Mouse (Mus musculus) olfactory bulb, adult 2 months (tissue): ENCODE measurements around the gene Pdlim5.
A peak's percentile ranks its signal among the peaks of the same experiment; 100 is the strongest.

ENCODE experiments used
- CTCF ChIP-seq: fragments of 200-500 bp; IDR thresholded peaks from 2 replicates; pipeline ENCODE4 v1.5.1; 2012; ENCODE audit warnings: low read depth, mild to moderate bottlenecking, low read length, moderate library complexity; ENCODE audit not compliant: insufficient read depth
- POLR2A ChIP-seq: fragments of 200-500 bp; IDR thresholded peaks from 2 replicates; pipeline ENCODE4 v1.6.1; 2012; ENCODE audit warnings: mild to moderate bottlenecking, low read depth, low read length, moderate library complexity; ENCODE audit not compliant: insufficient read depth

DNA sequence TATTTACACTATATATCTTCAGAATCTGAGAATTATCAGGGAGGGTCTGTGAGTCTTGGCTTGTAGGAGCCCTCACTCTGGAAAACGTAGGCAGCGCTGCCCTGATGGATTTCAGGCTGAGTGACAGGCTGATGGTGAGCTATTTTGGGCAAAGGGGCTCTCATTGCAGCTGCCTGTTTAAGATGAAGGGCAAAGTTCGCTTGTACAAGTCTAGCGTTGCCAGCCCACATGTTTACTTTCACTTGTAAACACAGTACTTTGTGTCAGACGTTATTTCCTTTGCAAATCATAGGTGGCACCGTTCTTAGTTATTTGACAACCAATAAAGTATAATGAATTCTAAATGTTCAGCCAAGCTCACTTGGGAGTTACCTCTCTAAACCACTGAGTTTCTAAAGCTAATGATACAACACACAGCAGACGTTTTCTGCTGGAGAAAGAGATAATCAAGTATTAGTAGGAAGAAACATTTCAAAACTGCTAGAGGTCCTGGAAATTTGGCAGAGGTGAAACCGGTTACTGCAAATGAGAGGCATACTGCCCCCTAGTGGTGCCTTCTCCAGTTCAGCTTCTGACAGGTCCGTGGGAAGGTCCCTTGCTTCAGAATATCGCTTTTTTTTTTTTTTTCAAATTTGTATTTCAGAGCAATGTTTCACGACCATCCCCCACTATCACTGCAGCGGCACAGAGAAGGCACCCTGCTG, 47.7 kb upstream of the Pdlim5 start:
- TF ChIP-seq CTCF (0 out of 2 replicates have a peak, but pooled peaks have one; percentile 35), POLR2A (no peak)
